Mouse (Mus musculus) testis, adult 2 months (tissue): ENCODE results near the gene Iqsec1. TPM values are rescaled to one million over a fixed set of nuclear protein-coding genes. Genes with fewer than 3 reads are reported as not detected.

Experiments
- H3K27ac ChIP-seq: fragments of 200-500 bp; 2 replicates; pipeline ENCODE4 v1.5.1; 2012; ENCODE audit warnings: low read depth, low read length; ENCODE audit not compliant: control insufficient read depth, insufficient read depth
- H3K27me3 ChIP-seq: fragments of 200-500 bp; 2 replicates; pipeline ENCODE4 v1.6.1; 2012; ENCODE audit warnings: mild to moderate bottlenecking, low read length, moderate library complexity; ENCODE audit not compliant: control insufficient read depth, insufficient read depth
- H3K36me3 ChIP-seq: fragments of 200-500 bp; 2 replicates; pipeline ENCODE4 v1.6.1; 2012; ENCODE audit warnings: mild to moderate bottlenecking, low read length; ENCODE audit not compliant: control insufficient read depth, insufficient read depth
- H3K4me1 ChIP-seq: fragments of 200-500 bp; 2 replicates; pipeline ENCODE4 v1.6.1; 2012; ENCODE audit warnings: low read length; ENCODE audit not compliant: control insufficient read depth, insufficient read depth
- H3K4me3 ChIP-seq: fragments of 200-500 bp; 2 replicates; pipeline ENCODE4 v1.5.1; 2012; ENCODE audit warnings: low read depth, mild to moderate bottlenecking, low read length, moderate library complexity, mixed read lengths; ENCODE audit not compliant: control insufficient read depth
- CTCF ChIP-seq: fragments of 200-500 bp; IDR thresholded peaks from 2 replicates; pipeline ENCODE4 v1.5.1; 2012; ENCODE audit warnings: low read depth, mild to moderate bottlenecking, inconsistent platforms, low read length, moderate library complexity; ENCODE audit not compliant: control insufficient read depth, insufficient read depth, insufficient replicate concordance
- POLR2A ChIP-seq: fragments of 200-500 bp; IDR thresholded peaks from 2 replicates; pipeline ENCODE4 v1.6.1; 2012; ENCODE audit warnings: low read depth, mild to moderate bottlenecking, inconsistent platforms, low read length, moderate library complexity; ENCODE audit not compliant: control insufficient read depth
- polyA plus RNA-seq: library from polyadenylated mRNA; depleted of rRNA; stranded (reverse); fragments of >200 nt; gene quantifications from 2 replicates; pipeline ENCODE4 v1.2.3, GENCODE M21; 2012

Gene Iqsec1
- polyA plus RNA-seq, 1 experiment, result 47.2 TPM

GRCm38 (mm10) chr6:90772120-90772519, 216.4 kb downstream of the Iqsec1 start:
- H3K27ac ChIP-seq, result no peak overlapping the region
- H3K4me3 ChIP-seq, result no peak overlapping the region
- H3K27me3 ChIP-seq, result no peaks in the 10 kb centered on the region
- no peaks in the 10 kb centered on the region for H3K4me1 ChIP-seq
- no peaks in the 10 kb centered on the region for H3K36me3 ChIP-seq
- TF ChIP-seq CTCF, result no peak
- TF ChIP-seq POLR2A, result no peak

- no peak overlapping the region for H3K27ac ChIP-seq
- no peaks in the 10 kb centered on the region for H3K27me3 ChIP-seq
- peaks cover under 1% of the 10 kb centered on the region; the same call in 1 of the 2 replicates for H3K4me1 ChIP-seq
- no peaks in the 10 kb centered on the region for H3K36me3 ChIP-seq
- no peak overlapping the region for H3K4me3 ChIP-seq
- TF ChIP-seq CTCF (no peak), POLR2A (no peak)
These were observed 220.0 kb downstream of the Iqsec1 start for GRCm38 (mm10) chr6:90768526-90768925.

GRCm38 (mm10) chr6:90767874-90768273, 220.6 kb downstream of the Iqsec1 start:
- TF ChIP-seq POLR2A (no peak), CTCF (no peak)
- no peaks in the 10 kb centered on the region for H3K36me3 ChIP-seq
- H3K4me1 ChIP-seq, result peaks cover 2% of the 10 kb centered on the region; the same call in 1 of the 2 replicates
- no peak overlapping the region for H3K4me3 ChIP-seq
- no peaks in the 10 kb centered on the region for H3K27me3 ChIP-seq
- no peak overlapping the region for H3K27ac ChIP-seq

- Histone ChIP-seq H3K4me3 (no peak overlapping the region), H3K36me3 (no peaks in the 10 kb centered on the region), H3K27ac (no peak overlapping the region), H3K4me1 (peaks cover 2% of the 10 kb centered on the region; the same call in 1 of the 2 replicates), H3K27me3 (no peaks in the 10 kb centered on the region)
- no peak for TF ChIP-seq POLR2A
- no peak for TF ChIP-seq CTCF
These were observed 223.7 kb downstream of the Iqsec1 start for GRCm38 (mm10) chr6:90764753-90765152.

- H3K4me3 ChIP-seq, result no peak overlapping the region
- H3K27ac ChIP-seq, result no peak overlapping the region
- TF ChIP-seq CTCF (no peak), POLR2A (no peak)
- no peaks in the 10 kb centered on the region for H3K27me3 ChIP-seq
- H3K4me1 ChIP-seq, result peaks cover 2% of the 10 kb centered on the region; the same call in 1 of the 2 replicates
- H3K36me3 ChIP-seq, result no peaks in the 10 kb centered on the region
These were observed 224.4 kb downstream of the Iqsec1 start for GRCm38 (mm10) chr6:90763959-90764591.

GRCm38 (mm10) chr6:90763295-90763694, 225.2 kb downstream of the Iqsec1 start:
- TF ChIP-seq CTCF, result no peak
- TF ChIP-seq POLR2A, result no peak
- no peaks in the 10 kb centered on the region for H3K36me3 ChIP-seq
- no peaks in the 10 kb centered on the region for H3K27me3 ChIP-seq
- no peak overlapping the region for H3K27ac ChIP-seq
- H3K4me3 ChIP-seq, result no peak overlapping the region
- H3K4me1 ChIP-seq, result peaks cover 2% of the 10 kb centered on the region; the same call in 1 of the 2 replicates

GRCm38 (mm10) chr6:90762120-90762736, 226.3 kb downstream of the Iqsec1 start:
- Histone ChIP-seq H3K4me3 (no peak overlapping the region), H3K27ac (no peak overlapping the region), H3K36me3 (no peaks in the 10 kb centered on the region), H3K27me3 (no peaks in the 10 kb centered on the region), H3K4me1 (peaks cover 2% of the 10 kb centered on the region; the same call in 1 of the 2 replicates)
- no peak for TF ChIP-seq CTCF
- no peak for TF ChIP-seq POLR2A
